Mouse (Mus musculus): ENCODE measurements at regions not wholly inside any gene's neighbourhood (a gene's known extent, or its start where the extent isn't known, plus 50 kb on each side); places are given as distances from the start of the nearest gene placed in this dataset.

DNA sequence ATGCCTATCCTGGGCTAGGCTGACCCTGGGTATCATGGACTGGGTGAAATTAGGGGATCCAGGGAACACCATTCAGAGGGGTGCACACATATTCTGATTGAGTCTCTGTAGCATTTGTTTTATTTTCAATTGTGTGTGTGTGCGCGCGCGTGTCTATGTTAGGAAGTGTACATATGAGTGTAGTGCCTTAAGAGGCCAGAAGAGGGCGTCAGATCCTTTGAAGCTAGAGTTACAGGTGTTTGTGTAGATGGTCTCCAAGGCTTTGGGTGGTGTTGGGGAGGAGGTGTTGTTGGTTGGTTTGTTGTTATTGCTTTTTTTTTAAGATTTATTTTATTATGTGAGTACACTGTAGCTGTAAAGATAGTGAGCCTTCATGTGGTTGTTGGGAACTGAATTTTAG, 147.4 kb upstream of the Clint1 start:
- TF ChIP-seq POLR2A (IDR thresholded peaks at IDR 0.05; ENCODE audit: low read depth, low read length), result no peak
- no peak for TF ChIP-seq CTCF (IDR thresholded peaks at IDR 0.05; ENCODE audit: extremely low read depth, insufficient read depth, insufficient read length, insufficient replicate concordance)

Measured in spleen, adult 2 months (tissue).